Comparison of ENCODE assay signal across 22 mouse cellular contexts in the genomic region with DNA sequence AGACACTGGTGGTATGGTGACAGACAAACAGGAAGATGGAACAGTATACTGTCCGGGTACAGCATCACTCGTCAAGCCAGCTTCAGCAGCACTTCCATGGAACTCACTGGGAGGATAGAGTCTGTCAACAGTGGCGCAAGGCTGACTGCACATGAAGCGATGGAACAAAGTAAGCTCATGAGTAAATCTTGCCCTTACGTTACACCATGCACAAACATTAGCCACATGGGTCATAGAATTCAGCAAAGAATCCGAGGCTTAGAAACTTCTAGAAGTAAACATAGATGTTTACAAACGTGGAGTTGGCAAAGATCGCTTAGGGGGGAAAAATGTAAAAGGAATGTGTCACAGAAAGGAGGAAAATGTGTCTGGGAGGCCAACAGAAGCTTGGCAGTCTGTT. TPM values are rescaled to one million over a fixed set of nuclear protein-coding genes. Genes with fewer than 3 reads are reported as not detected.
DNase-seq lines count a peak whose midpoint lies in the region; ATAC-seq and TF ChIP-seq lines count a peak whose summit lies in the region.
"Had no signal": no experiment of that assay in that cellular context is flagged by ENCODE, and none has a peak within 500 bp of the region (broad histone marks: within the 10 kb centered on the region; RNA-seq: fewer than 3 reads in every experiment).

No protein-coding gene starts in this region.

- H3K9me3 ChIP-seq in heart, embryonic 10.5 days, result no peaks in the 10 kb centered on the region
- no peaks in the 10 kb centered on the region for H3K9me3 ChIP-seq in lung, postnatal 0 days (ENCODE audit: low read length)
- H3K9me3 ChIP-seq: embryonic facial prominence, embryonic 13.5 days; embryonic facial prominence, embryonic 15.5 days; forebrain, embryonic 10.5 days; forebrain, embryonic 12.5 days had no signal

- peak; percentile 52 for DNase-seq in heart, embryonic 10.5 days (ENCODE audit: low spot score)
- DNase-seq in heart, adult 8-10 months (ENCODE audit: low spot score), result no peak
- peak; percentile 48 for DNase-seq in lung, postnatal 0 days (ENCODE audit: low spot score)
- DNase-seq in lung, adult 2 months, result no peak
- peak; percentile 6 for DNase-seq in lung, postnatal 14 days
- no peak for DNase-seq in lung, adult 18-20 months
- DNase-seq: adrenal gland, adult 2 months; adrenal gland, postnatal 10 days; adrenal gland, postnatal 25 days; cerebellum, adult 11 months; cerebellum, adult 18-20 months; cerebellum, adult 8-10 months; cerebellum, adult 9-11 months; cerebellum, postnatal 14 days; cerebellum, postnatal 36 days; embryo, embryonic 11 days had no signal

- ATAC-seq in lung, postnatal 0 days, result peak; percentile 15; the same call in 1 of the 2 replicates
- ATAC-seq: forebrain, embryonic 14.5 days had no signal

- TF ChIP-seq POLR2A in lung, adult 2 months (IDR thresholded peaks at IDR 0.05; ENCODE audit: borderline replicate concordance, extremely low read depth, low read depth, low read length), result no peak

- no peak overlapping the region for H3K4me3 ChIP-seq in heart, embryonic 10.5 days
- no peak overlapping the region for H3K4me3 ChIP-seq in lung, postnatal 0 days (ENCODE audit: low read depth, low read length)
- H3K4me3 ChIP-seq in lung, adult 2 months (replicated peaks; ENCODE audit: extremely low read depth, low read depth, low read length), result no peak overlapping the region
- H3K4me3 ChIP-seq: embryonic facial prominence, embryonic 13.5 days; embryonic facial prominence, embryonic 15.5 days; erythroblast, embryonic 14.5 days; forebrain, embryonic 10.5 days; forebrain, embryonic 12.5 days had no signal

- no peaks in the 10 kb centered on the region for H3K27me3 ChIP-seq in heart, embryonic 10.5 days (ENCODE audit: insufficient read depth, poor library complexity, severe bottlenecking)
- H3K27me3 ChIP-seq in lung, postnatal 0 days (replicated peaks; ENCODE audit: insufficient read depth, low read length), result no peaks in the 10 kb centered on the region
- H3K27me3 ChIP-seq: embryonic facial prominence, embryonic 13.5 days; embryonic facial prominence, embryonic 15.5 days; forebrain, embryonic 12.5 days had no signal

- 77% methylated on average over 8 of the region's 8 CpGs for WGBS in heart, embryonic 10.5 days
- 42% methylated on average over 8 of the region's 8 CpGs for WGBS in lung, postnatal 0 days
- WGBS in lung, adult 2 months, result 46% methylated on average over 8 of the region's 8 CpGs

- TF ChIP-seq EP300 in lung, postnatal 0 days (IDR thresholded peaks at IDR 0.05), result no peak

- no peak for TF ChIP-seq CTCF in lung, postnatal 0 days (IDR thresholded peaks at IDR 0.05)
- TF ChIP-seq CTCF in lung, adult 2 months (IDR thresholded peaks at IDR 0.05; ENCODE audit: insufficient read depth, low read length), result no peak

- H3K36me3 ChIP-seq in heart, embryonic 10.5 days, result no peaks in the 10 kb centered on the region
- H3K36me3 ChIP-seq in lung, postnatal 0 days (ENCODE audit: insufficient read depth, low read length), result no peaks in the 10 kb centered on the region
- H3K36me3 ChIP-seq: embryonic facial prominence, embryonic 13.5 days; embryonic facial prominence, embryonic 15.5 days; forebrain, embryonic 10.5 days; forebrain, embryonic 12.5 days had no signal

- no peak overlapping the region for H3K9ac ChIP-seq in lung, postnatal 0 days (replicated peaks; ENCODE audit: low read depth)
- H3K9ac ChIP-seq: embryonic facial prominence, embryonic 13.5 days; embryonic facial prominence, embryonic 15.5 days; forebrain, embryonic 12.5 days had no signal

- no peak overlapping the region for H3K27ac ChIP-seq in heart, embryonic 10.5 days
- no peak overlapping the region for H3K27ac ChIP-seq in lung, postnatal 0 days (ENCODE audit: low read length)
- H3K27ac ChIP-seq: embryonic facial prominence, embryonic 13.5 days; embryonic facial prominence, embryonic 15.5 days; forebrain, embryonic 10.5 days; forebrain, embryonic 12.5 days had no signal

- H3K4me2 ChIP-seq in lung, postnatal 0 days (replicated peaks; ENCODE audit: low read depth, low read length), result no peak overlapping the region
- H3K4me2 ChIP-seq: embryonic facial prominence, embryonic 13.5 days; embryonic facial prominence, embryonic 15.5 days; forebrain, embryonic 12.5 days had no signal

- no peaks in the 10 kb centered on the region for H3K4me1 ChIP-seq in heart, embryonic 10.5 days
- peaks cover 5% of the 10 kb centered on the region; the same call in 1 of the 2 replicates for H3K4me1 ChIP-seq in lung, postnatal 0 days (ENCODE audit: insufficient read depth, low read depth, low read length)
- no peaks in the 10 kb centered on the region; the same call in none of the 2 replicates for H3K4me1 ChIP-seq in lung, adult 2 months (ENCODE audit: control insufficient read depth, insufficient read depth, low read length)
- H3K4me1 ChIP-seq: embryonic facial prominence, embryonic 13.5 days; embryonic facial prominence, embryonic 15.5 days; forebrain, embryonic 10.5 days; forebrain, embryonic 12.5 days had no signal

RNA-seq across cellular contexts. Expression of gene Pde8b, which starts 14.9 kb away (rescaled TPM):
- polyA plus RNA-seq in heart, embryonic 10.5 days (2016; fragmentation: Nextera tagmentation; extraction: Ambion mirVana), result 0.63 and 0.93 TPM in 2 replicates
- 1 to 10 TPM; 2.5 to 5.2 (median 3.2) TPM for total RNA-seq in heart, adult 8-10 months (2022)
- 18.1 and 19.3 TPM in 2 replicates for polyA plus RNA-seq in lung, postnatal 0 days (2015; fragmentation: Nextera tagmentation; extraction: Ambion mirVana)
- 38.8 and 52.6 TPM in 2 replicates for polyA plus RNA-seq in lung, adult 2 months (2012; rRNA removed)

Comparison
In these comparisons a context has a peak if more than half of its experiments do, and no peak if none do; other contexts are left out.
1. DNase-seq: peak in heart, embryonic 10.5 days (single experiment), lung, postnatal 0 days (single experiment) and lung, postnatal 14 days (single experiment); none in heart, adult 8-10 months (single experiment), lung, adult 2 months (single experiment) and lung, adult 18-20 months (0 of 2).